Mouse (Mus musculus) liver, adult 2 months (tissue): ENCODE results near the gene Polr1a.

Experiments used
- CTCF ChIP-seq: fragments of 200-500 bp; IDR thresholded peaks from 2 replicates; pipeline ENCODE4 v1.5.1; 2011; ENCODE audit warnings: low read depth, low read length, control low read depth
- POLR2A ChIP-seq: fragments of 200-500 bp; IDR thresholded peaks from 2 replicates; pipeline ENCODE4 v1.6.1; 2011; ENCODE audit warnings: low read length, control low read depth; ENCODE audit not compliant: insufficient read depth; ENCODE audit errors: extremely low read depth

- TF ChIP-seq CTCF (no peak), POLR2A (no peak)
Observed at GRCm38 (mm10) chr6:71867751-71868150, 41.1 kb upstream of the Polr1a start.
